Mouse (Mus musculus): Measurements from ENCODE around the gene Olfr524. TPM values are rescaled to one million over a fixed set of nuclear protein-coding genes. Genes with fewer than 3 reads are reported as not detected.

Gene Olfr524
- polyA plus RNA-seq, 1 experiment from 2014 or later, result not detected

GRCm38 (mm10) chr7:140217967-140218366 is 12.2 kb upstream of the Olfr524 start, which contains the start of gene Cd163l1:
TSS of gene Cd163l1 (plus strand) at chr7:140218267.
- Histone ChIP-seq H3K36me3 (ENCODE audit: control insufficient read depth, insufficient read depth, low read length) (no peaks in the 10 kb centered on the region), H3K4me1 (ENCODE audit: control insufficient read depth, insufficient read depth, low read length) (no peaks in the 10 kb centered on the region), H3K9me3 (ENCODE audit: control insufficient read depth, low read length) (no peaks in the 10 kb centered on the region), H3K27me3 (replicated peaks; ENCODE audit: control insufficient read depth, insufficient read depth, low read length) (no peaks in the 10 kb centered on the region), H3K4me2 (ENCODE audit: low read depth, low read length) (no peak within 1 kb of the TSS), H3K27ac (replicated peaks; ENCODE audit: low read depth, low read length) (no peak within 1 kb of the TSS), H3K9ac (ENCODE audit: low read depth, low read length) (no peak within 1 kb of the TSS), H3K4me3 (ENCODE audit: low read depth, low read length) (no peak within 1 kb of the TSS)
- WGBS, result 84% methylated on average over 2 of the region's 2 CpGs
- ATAC-seq (ENCODE audit: low read depth), result no peak
- no peak for DNase-seq (ENCODE audit: low spot score)

GRCm38 (mm10) chr7:140213841-140214240 is 8.1 kb upstream of the Olfr524 start:
- Histone ChIP-seq H3K4me1 (ENCODE audit: control insufficient read depth, insufficient read depth, low read length) (no peaks in the 10 kb centered on the region), H3K4me2 (ENCODE audit: low read depth, low read length) (no peak overlapping the region), H3K9ac (ENCODE audit: low read depth, low read length) (no peak overlapping the region), H3K27ac (replicated peaks; ENCODE audit: low read depth, low read length) (no peak overlapping the region), H3K4me3 (ENCODE audit: low read depth, low read length) (no peak overlapping the region), H3K9me3 (ENCODE audit: control insufficient read depth, low read length) (no peaks in the 10 kb centered on the region), H3K36me3 (ENCODE audit: control insufficient read depth, insufficient read depth, low read length) (no peaks in the 10 kb centered on the region), H3K27me3 (replicated peaks; ENCODE audit: control insufficient read depth, insufficient read depth, low read length) (no peaks in the 10 kb centered on the region)
- 64% methylated on average over 5 of the region's 5 CpGs for WGBS
- DNase-seq (ENCODE audit: low spot score) (peak; percentile 12), ATAC-seq (ENCODE audit: low read depth) (no peak)

GRCm38 (mm10) chr7:140208677-140209076 is 2.9 kb upstream of the Olfr524 start:
- no peak for ATAC-seq (ENCODE audit: low read depth)
- no peak overlapping the region for H3K4me3 ChIP-seq (ENCODE audit: low read depth, low read length)
- DNase-seq (ENCODE audit: low spot score), result peak; percentile 5
- WGBS, result 82% methylated on average over 3 of the region's 3 CpGs
- H3K36me3 ChIP-seq (ENCODE audit: control insufficient read depth, insufficient read depth, low read length), result no peaks in the 10 kb centered on the region
- H3K4me2 ChIP-seq (ENCODE audit: low read depth, low read length), result no peak overlapping the region
- no peak overlapping the region for H3K27ac ChIP-seq (replicated peaks; ENCODE audit: low read depth, low read length)
- no peaks in the 10 kb centered on the region for H3K9me3 ChIP-seq (ENCODE audit: control insufficient read depth, low read length)
- no peaks in the 10 kb centered on the region for H3K4me1 ChIP-seq (ENCODE audit: control insufficient read depth, insufficient read depth, low read length)
- no peaks in the 10 kb centered on the region for H3K27me3 ChIP-seq (replicated peaks; ENCODE audit: control insufficient read depth, insufficient read depth, low read length)
- no peak overlapping the region for H3K9ac ChIP-seq (ENCODE audit: low read depth, low read length)

DNA sequence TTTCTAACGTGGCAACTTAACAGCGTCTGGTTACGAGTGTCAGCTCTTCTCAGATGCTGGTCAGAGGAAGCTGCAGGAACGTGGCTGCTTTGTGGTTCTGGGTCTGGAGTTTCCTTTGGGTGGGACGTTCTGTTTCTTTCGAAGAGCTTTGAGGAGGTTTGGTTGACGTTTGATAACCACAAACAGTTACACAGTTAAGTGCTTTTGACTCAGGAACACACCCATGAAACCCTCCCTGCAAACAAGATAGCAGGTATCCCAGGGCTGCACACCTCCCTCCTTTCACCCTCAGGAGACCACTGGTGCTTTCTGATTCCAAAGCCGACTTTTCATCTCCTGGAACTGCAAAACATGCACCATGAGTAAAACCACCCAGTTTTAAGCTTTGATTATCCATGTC is 2.4 kb upstream of the Olfr524 start:
- Histone ChIP-seq H3K4me3 (ENCODE audit: low read depth, low read length) (no peak overlapping the region), H3K9me3 (ENCODE audit: control insufficient read depth, low read length) (no peaks in the 10 kb centered on the region), H3K4me2 (ENCODE audit: low read depth, low read length) (no peak overlapping the region), H3K9ac (ENCODE audit: low read depth, low read length) (no peak overlapping the region), H3K4me1 (ENCODE audit: control insufficient read depth, insufficient read depth, low read length) (no peaks in the 10 kb centered on the region), H3K27ac (replicated peaks; ENCODE audit: low read depth, low read length) (no peak overlapping the region), H3K36me3 (ENCODE audit: control insufficient read depth, insufficient read depth, low read length) (no peaks in the 10 kb centered on the region), H3K27me3 (replicated peaks; ENCODE audit: control insufficient read depth, insufficient read depth, low read length) (no peaks in the 10 kb centered on the region)
- no peak for ATAC-seq (ENCODE audit: low read depth)
- 73% methylated on average over 8 of the region's 8 CpGs for WGBS
- no peak for DNase-seq (ENCODE audit: low spot score)

DNA sequence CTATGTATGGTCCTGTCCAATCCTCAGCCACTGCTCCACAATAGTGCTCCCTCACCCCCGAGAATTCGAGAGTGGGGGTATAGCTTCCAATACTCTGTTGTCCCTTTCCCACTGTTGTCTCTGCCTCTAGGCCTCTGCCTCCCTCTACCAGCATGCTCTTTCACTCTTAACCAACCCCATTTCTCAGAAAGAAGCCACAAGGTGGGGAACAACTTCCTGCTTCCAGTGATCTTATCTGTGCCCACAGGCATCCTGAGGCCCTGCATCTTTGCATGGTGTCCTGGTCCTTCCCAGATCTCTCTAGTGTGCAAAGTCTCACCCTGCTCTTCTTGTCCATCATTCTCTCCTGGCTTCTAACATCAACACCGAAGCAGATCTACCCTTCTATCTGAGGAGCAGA is 1.1 kb upstream of the Olfr524 start:
- Histone ChIP-seq H3K9me3 (ENCODE audit: control insufficient read depth, low read length) (no peaks in the 10 kb centered on the region), H3K4me2 (ENCODE audit: low read depth, low read length) (no peak overlapping the region), H3K36me3 (ENCODE audit: control insufficient read depth, insufficient read depth, low read length) (no peaks in the 10 kb centered on the region), H3K27ac (replicated peaks; ENCODE audit: low read depth, low read length) (no peak overlapping the region), H3K9ac (ENCODE audit: low read depth, low read length) (no peak overlapping the region), H3K4me1 (ENCODE audit: control insufficient read depth, insufficient read depth, low read length) (no peaks in the 10 kb centered on the region), H3K4me3 (ENCODE audit: low read depth, low read length) (no peak overlapping the region), H3K27me3 (replicated peaks; ENCODE audit: control insufficient read depth, insufficient read depth, low read length) (no peaks in the 10 kb centered on the region)
- WGBS, result 84% methylated on average over 3 of the region's 3 CpGs
- no peak for ATAC-seq (ENCODE audit: low read depth)
- DNase-seq (ENCODE audit: low spot score), result no peak

DNA sequence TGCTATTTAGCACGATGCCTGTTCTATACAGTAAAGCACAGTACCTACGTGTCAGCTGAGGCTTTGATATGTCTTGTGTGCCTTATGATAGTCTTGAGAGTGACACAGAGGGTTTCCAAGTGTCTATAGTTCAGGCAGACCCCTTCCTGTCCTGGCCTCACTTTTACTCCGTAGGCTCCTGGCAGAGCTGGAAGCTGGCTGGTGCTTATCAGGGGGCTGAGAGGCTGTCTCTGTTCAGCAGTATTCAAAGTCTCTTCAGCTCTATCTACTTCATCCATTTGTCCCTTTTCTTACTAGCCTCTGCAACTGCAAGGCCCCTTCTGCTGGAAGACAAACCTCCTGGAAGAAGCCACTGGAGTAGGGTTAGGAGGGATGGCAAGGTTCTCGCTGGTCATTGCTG is 4.7 kb downstream of the Olfr524 start:
- H3K4me2 ChIP-seq (ENCODE audit: low read depth, low read length), result no peak overlapping the region
- 89% methylated on average over 4 of the region's 4 CpGs for WGBS
- no peaks in the 10 kb centered on the region for H3K9me3 ChIP-seq (ENCODE audit: control insufficient read depth, low read length)
- H3K9ac ChIP-seq (ENCODE audit: low read depth, low read length), result no peak overlapping the region
- no peak overlapping the region for H3K27ac ChIP-seq (replicated peaks; ENCODE audit: low read depth, low read length)
- DNase-seq (ENCODE audit: low spot score), result no peak
- H3K27me3 ChIP-seq (replicated peaks; ENCODE audit: control insufficient read depth, insufficient read depth, low read length), result no peaks in the 10 kb centered on the region
- H3K4me1 ChIP-seq (ENCODE audit: control insufficient read depth, insufficient read depth, low read length), result no peaks in the 10 kb centered on the region
- no peak overlapping the region for H3K4me3 ChIP-seq (ENCODE audit: low read depth, low read length)
- H3K36me3 ChIP-seq (ENCODE audit: control insufficient read depth, insufficient read depth, low read length), result no peaks in the 10 kb centered on the region
- no peak for ATAC-seq (ENCODE audit: low read depth)

- Histone ChIP-seq H3K9me3 (ENCODE audit: control insufficient read depth, low read length) (no peaks in the 10 kb centered on the region), H3K9ac (ENCODE audit: low read depth, low read length) (no peak overlapping the region), H3K27ac (replicated peaks; ENCODE audit: low read depth, low read length) (no peak overlapping the region), H3K27me3 (replicated peaks; ENCODE audit: control insufficient read depth, insufficient read depth, low read length) (no peaks in the 10 kb centered on the region), H3K4me1 (ENCODE audit: control insufficient read depth, insufficient read depth, low read length) (no peaks in the 10 kb centered on the region), H3K4me3 (ENCODE audit: low read depth, low read length) (no peak overlapping the region), H3K4me2 (ENCODE audit: low read depth, low read length) (no peak overlapping the region), H3K36me3 (ENCODE audit: control insufficient read depth, insufficient read depth, low read length) (no peaks in the 10 kb centered on the region)
- 81% methylated on average over 8 of the region's 8 CpGs for WGBS
- no peak for DNase-seq (ENCODE audit: low spot score)
- ATAC-seq (ENCODE audit: low read depth), result no peak
These were observed 9.8 kb downstream of the Olfr524 start for GRCm38 (mm10) chr7:140196002-140196401.

GRCm38 (mm10) chr7:140194031-140194430 is 11.7 kb downstream of the Olfr524 start:
- Histone ChIP-seq H3K36me3 (ENCODE audit: control insufficient read depth, insufficient read depth, low read length) (no peaks in the 10 kb centered on the region), H3K4me2 (ENCODE audit: low read depth, low read length) (no peak overlapping the region), H3K4me1 (ENCODE audit: control insufficient read depth, insufficient read depth, low read length) (no peaks in the 10 kb centered on the region), H3K9me3 (ENCODE audit: control insufficient read depth, low read length) (no peaks in the 10 kb centered on the region), H3K9ac (ENCODE audit: low read depth, low read length) (no peak overlapping the region), H3K27me3 (replicated peaks; ENCODE audit: control insufficient read depth, insufficient read depth, low read length) (no peaks in the 10 kb centered on the region), H3K4me3 (ENCODE audit: low read depth, low read length) (no peak overlapping the region), H3K27ac (replicated peaks; ENCODE audit: low read depth, low read length) (no peak overlapping the region)
- ATAC-seq (ENCODE audit: low read depth) (no peak), DNase-seq (ENCODE audit: low spot score) (no peak)
- WGBS, result 81% methylated on average over 4 of the region's 4 CpGs

DNA sequence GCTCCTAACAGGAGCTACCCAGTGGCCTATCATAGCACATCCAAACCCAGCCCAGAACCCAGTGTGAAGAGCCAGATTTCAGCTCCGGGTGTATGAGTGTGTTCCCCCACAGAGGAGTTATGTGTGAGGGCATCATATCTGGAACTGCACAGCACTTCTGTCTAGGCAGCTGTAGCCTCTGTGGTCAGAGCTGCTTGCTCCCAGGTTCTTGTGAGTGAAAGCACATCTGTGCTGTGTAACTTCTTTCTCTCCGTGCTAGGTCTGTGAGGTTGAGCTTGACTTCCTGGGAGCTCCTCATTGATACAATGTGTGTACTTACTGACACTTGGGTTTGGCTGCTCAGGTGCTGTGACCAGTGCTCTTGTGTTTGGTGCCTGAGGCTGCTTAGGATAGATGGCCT is 12.9 kb downstream of the Olfr524 start:
- ATAC-seq (ENCODE audit: low read depth), result no peak
- H3K27ac ChIP-seq (replicated peaks; ENCODE audit: low read depth, low read length), result no peak overlapping the region
- no peak overlapping the region for H3K9ac ChIP-seq (ENCODE audit: low read depth, low read length)
- WGBS, result 77% methylated on average over 2 of the region's 2 CpGs
- no peak overlapping the region for H3K4me2 ChIP-seq (ENCODE audit: low read depth, low read length)
- no peaks in the 10 kb centered on the region for H3K36me3 ChIP-seq (ENCODE audit: control insufficient read depth, insufficient read depth, low read length)
- H3K27me3 ChIP-seq (replicated peaks; ENCODE audit: control insufficient read depth, insufficient read depth, low read length), result no peaks in the 10 kb centered on the region
- H3K9me3 ChIP-seq (ENCODE audit: control insufficient read depth, low read length), result no peaks in the 10 kb centered on the region
- no peak for DNase-seq (ENCODE audit: low spot score)
- H3K4me3 ChIP-seq (ENCODE audit: low read depth, low read length), result no peak overlapping the region
- H3K4me1 ChIP-seq (ENCODE audit: control insufficient read depth, insufficient read depth, low read length), result no peaks in the 10 kb centered on the region

Measured in embryonic facial prominence, embryonic 14.5 days (tissue).